Mouse (Mus musculus): ENCODE measurements around the gene AI464131.

AI464131 gene

DNA sequence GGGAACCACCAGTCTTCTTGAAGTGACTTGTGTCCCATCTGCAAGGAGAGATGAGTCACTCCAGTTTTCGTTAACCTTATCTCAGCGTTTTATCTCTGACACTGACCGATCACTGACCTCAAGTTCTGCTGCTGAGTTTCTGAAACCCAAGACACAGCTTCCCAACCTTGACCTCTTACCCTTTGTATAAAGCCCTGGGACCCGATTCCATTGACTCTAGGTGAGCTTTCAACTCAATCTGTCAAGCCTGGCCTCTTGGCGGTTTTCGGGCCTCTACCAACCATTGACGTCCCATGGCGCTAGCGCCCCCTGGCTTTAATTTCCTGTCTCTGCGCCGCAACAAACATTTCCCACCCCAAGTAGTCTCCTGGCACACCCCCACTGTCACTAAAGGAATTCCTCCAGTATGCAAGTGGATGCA lies 2.3 kb upstream of the AI464131 start:
- DNase-seq (ENCODE audit: extremely low read depth, low read depth), result no peak

DNA sequence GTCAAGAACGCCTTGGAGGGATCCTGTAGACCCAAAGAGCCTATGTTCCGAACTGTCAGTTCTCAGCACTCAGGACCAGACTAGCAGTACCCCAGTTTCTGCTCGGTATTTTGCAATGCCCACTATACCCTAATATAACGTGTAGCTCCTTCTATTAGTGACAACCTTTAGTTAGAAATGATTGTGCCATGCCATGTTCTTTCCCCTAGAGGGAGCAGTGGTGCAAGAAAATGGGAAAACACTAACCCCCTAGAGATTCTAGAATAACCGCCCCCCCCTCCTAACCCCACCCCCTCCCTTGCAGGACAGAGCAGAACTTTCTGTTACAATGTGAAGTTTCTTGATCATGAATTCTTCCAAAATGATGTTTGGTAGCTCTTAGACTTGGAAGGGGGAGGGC lies 1.4 kb upstream of the AI464131 start:
- DNase-seq (ENCODE audit: extremely low read depth, low read depth), result no peak

DNA sequence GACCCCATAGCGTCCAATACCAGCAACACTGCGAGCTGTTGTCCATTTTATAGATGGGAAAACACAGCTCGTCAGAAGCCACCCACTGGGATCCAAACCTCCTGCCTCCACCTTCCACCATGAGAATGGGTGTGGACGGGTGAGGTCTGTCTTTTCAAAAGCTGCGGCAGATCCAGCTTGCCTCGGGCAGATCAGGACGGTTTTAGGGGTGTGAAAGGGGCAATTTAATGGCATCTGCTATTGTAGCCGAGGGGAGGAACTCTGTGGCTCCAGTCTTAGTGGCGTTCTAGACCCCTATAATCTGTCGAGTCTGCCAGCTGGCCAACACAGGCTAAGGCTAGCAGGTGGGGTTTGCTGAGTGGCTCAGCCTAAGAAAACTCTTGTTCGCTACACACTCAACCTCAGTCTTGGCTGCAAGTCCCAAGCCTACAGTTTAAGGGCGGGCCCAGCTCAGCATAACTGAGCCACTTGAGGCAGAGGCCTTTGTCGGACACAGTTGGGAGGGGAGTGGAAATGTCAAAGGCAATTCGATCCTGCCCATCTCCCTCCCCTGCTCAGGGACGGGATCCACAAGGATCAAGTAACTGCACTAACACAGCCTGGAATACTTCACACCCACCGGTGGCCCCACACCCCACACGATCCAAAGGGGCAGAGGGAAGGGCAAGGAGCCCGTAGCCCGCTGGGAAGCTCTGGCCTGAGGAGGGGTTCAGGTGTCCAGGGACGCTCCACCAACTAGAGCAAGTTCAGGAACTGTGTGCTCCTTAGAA lies 520 bp downstream of the AI464131 start:
- no peak for DNase-seq (ENCODE audit: extremely low read depth, low read depth)

DNA sequence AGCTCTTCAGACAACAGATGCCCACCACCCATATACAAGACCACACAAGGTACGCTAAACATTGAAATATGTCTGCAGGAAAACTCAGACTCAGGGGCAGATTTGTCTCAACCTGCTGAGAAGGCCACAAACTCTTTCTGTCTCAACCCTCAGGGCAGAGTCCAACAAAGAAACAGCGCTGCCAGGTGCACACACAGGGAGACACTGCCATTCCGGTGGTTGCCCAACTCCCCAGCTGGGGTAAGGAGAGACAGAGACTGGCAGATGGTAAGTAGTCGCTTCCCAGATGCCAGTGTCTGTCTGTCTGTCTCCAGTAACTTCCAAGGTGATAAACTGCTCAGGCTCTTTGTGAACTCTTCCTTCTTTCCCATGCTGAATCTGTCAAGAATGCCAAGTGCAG lies 2.1 kb downstream of the AI464131 start:
- no peak for DNase-seq (ENCODE audit: extremely low read depth, low read depth)

DNA sequence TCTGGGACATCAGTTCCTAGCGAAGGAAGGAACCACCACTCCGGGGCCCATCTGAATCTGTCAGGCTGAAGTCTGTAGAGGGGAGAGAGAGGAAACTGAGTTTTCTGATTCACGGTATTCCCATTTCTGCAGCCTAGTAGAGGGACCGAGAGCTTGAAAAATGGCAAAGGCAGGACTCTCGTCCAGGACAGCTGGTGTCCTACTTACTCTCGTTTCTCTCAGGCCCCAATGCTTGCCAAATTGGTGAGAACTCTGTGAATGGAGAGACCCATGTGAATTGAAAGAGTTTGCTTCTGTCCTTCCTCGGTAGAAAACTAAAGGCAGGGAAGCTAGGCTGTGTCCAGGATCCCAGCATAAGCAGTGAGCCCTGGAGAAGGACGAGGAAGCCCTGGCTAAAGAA lies 3.3 kb downstream of the AI464131 start:
- DNase-seq (ENCODE audit: extremely low read depth, low read depth), result no peak

DNA sequence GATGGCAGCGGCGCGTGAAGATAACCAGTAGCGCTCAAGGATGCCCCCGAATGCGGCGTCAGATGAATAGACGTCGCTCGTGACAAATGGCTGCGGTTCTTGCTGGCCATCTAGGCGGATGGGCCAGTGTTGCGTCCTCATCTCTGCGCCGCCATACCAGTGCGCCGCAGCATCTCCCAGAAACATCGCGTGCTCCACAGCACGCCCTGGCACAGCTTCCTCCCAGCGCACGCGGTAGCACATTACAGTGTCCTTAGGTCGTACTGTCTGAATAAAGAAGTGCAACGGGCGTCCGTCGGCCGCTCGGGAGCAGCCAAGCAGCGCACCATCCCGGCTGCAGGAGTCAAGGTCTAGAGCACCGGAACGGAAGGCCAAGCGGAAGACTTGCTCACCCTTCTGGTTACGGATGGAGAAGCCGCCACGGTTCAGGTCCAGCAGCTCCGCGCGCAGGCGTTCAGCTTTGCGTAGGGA lies 3.9 kb downstream of the AI464131 start:
- no peak for DNase-seq (ENCODE audit: extremely low read depth, low read depth)

DNA sequence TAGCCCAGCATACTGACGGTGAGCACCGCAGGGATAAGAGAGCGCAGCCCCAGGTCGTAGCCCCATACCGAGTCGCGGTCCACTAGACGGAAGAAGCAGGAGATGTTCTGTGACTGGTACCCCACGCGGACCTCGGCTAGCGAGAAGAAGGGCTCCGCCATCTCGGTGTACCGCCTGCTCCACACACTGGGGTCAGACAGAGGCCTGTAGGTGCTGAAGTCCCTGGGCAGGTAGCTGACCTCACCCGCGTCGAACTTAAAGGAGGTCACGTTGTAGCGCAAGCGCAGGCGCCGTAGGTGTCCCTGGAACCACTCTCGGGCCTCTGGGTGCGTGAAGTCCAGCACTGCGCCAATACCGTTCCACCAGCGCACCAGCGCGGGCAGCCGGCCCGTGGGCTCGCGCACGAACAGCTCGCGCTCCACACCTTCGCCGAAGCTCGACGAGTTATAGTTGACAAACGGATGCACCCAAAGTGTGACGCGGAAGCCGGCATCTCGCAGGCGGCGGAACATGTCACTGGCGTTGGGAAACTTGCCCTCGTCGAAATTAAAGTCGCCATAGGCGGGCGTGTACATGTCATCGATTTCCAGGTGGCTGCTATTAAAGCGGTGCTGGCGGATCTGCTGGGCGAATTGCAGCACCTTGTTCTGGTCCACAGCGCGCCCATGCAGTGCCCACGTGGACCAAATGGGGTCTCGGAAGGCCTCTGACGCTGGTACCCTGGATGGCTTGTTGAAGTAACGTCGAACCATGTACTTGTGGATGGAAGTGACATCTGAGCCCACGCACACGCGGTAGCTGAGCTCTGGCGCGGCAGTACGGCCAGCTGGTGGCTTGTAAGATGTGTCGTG lies 4.7 kb downstream of the AI464131 start:
- DNase-seq (ENCODE audit: extremely low read depth, low read depth), result no peak

DNA sequence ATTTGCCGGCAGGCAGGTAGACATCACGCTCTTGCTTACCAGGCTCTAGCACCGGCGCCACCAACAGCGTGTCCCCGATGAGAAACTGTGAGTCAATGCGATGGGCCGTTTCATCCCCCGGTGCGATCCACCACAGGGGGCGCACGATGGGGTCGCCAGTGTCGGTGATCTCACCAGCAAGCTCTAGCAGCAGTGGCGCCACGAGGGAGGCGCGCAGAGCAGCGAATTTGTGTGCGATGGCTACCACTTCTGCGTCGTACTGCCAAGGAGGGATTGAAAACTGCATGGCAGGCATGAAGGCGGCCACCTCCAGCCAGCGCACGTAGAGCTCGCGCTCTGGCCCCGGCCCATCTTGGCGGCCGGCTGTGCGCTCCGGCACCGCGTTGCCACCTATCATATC lies 5.3 kb downstream of the AI464131 start:
- no peak for DNase-seq (ENCODE audit: extremely low read depth, low read depth)

DNA sequence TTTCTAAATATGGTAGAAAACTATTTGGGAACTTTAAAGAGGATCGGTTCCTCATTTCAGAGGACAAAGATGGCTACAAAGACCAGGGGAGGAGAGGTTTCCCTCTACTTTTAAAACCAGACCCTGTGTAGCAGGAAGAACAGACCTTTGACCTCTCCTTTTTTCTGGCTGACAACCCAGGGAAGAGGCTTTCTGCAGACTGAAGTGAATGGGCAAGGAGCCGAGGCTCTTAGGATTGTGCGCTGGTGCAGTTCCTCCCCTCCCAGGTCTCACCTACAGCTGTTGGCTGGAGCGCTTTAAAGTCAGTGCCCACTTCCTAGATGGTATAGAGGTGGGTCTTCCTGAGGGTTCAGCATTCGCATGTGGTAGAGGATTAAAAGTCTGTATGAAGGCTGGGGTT lies 5.8 kb downstream of the AI464131 start:
- no peak for DNase-seq (ENCODE audit: extremely low read depth, low read depth)

DNA sequence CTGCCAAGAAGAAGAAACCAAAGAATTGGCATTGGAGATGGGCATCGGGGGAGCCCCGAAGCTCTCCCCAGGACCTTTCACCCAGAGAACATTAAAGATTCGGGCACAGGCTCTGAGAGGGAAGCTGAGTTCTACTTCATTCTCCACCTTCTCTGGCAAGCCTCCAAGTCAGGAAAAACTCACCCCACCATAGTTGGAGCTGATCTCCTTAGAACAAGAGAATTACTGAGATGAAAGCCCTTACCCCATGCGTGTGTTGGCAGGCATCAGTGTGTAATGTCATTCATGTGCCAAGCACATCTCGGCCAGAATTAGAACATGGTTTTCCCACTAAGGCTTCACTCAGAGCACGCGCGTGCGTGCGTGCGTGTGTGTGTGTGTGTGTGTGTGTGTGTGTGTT lies 7.0 kb downstream of the AI464131 start:
- DNase-seq (ENCODE audit: extremely low read depth, low read depth), result no peak

DNA sequence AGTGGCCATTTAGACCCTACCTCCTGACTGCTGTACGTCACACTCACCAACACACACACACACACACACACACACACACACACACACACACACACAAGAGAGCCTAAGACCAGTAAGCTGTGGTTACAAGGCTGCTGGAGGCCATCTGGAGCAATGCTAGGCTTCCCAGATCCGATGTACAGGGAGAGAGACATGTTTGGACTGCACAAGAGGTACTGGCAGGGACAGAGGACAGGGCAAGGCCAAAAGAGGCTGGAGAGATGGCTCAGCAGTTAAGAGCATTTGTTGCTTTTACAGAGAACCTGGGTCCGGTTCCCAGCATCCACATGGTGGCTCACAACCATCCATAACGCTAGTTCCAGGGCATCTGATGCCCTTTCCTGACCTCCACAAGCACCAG lies 7.8 kb downstream of the AI464131 start:
- DNase-seq (ENCODE audit: extremely low read depth, low read depth), result no peak

DNA sequence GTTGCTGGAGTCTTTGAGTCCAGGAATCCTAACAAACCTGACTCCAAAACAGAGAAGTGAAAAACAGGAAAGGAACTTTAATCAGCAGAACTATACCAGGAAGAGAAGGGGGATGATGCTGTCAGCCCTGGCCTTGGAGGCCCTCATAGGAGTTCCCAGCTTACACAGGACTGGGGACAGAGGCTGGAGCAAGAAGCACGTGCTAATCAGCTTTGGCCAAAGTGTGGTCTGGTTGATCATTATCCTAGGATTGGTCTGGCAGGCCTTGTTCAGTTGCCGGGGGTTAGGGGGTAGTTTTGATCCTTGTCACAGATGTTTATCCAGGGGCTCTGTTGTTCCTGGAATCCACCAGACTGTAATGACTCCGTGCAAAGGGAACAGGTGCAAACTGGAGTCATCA lies 8.5 kb downstream of the AI464131 start:
- no peak for DNase-seq (ENCODE audit: extremely low read depth, low read depth)

DNA sequence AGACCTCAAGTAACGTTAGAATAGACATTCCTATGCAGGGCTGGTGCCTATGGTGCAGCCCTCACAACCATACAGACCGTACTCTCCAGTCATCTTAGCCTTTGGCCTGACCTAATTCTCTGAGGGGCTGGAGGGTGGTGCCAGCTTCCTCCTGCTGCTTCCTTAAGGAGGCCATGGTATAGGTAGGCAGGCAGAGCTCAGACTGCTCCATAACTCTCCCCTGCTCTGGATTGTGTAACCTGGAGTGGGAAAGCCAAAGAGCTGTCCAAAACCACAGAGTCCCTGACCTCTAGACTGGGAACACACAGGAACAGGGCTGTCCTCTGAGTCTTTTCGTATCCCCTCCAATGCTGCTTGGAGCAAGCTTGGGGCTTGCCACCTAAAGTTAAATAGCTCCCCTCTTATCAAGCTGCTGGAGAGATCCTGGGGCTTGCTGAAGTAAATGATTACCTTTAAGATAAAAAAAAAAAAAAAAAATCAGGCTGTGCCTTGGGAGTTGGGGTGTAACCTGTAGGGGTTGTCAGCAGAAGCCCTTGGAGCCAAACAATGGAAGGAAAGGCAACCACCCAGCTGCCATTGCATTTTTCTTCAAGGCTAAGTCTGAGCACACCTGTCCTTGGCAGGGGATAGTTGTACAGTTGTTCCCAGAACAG lies 9.3 kb downstream of the AI464131 start:
- DNase-seq (ENCODE audit: extremely low read depth, low read depth), result no peak

DNA sequence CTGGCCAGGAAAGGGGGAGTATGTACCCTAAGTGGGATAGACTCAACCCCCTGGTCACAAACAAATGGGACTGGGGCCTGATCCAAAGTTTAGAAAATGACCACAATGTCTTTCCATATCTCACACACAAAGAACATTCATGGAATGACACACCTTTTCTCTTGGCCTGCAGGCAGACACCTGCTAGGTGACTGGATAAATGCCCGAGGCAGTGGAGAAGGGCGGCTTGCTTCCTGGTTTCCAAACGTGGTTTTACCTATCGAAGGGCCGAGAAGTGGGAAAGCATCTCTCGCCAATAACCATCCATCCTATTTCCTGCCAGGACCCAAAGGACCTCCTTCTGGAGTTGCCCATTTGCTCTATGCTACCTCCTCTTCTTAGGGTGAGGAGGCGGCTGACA lies 9.9 kb downstream of the AI464131 start:
- DNase-seq (ENCODE audit: extremely low read depth, low read depth), result no peak

DNA sequence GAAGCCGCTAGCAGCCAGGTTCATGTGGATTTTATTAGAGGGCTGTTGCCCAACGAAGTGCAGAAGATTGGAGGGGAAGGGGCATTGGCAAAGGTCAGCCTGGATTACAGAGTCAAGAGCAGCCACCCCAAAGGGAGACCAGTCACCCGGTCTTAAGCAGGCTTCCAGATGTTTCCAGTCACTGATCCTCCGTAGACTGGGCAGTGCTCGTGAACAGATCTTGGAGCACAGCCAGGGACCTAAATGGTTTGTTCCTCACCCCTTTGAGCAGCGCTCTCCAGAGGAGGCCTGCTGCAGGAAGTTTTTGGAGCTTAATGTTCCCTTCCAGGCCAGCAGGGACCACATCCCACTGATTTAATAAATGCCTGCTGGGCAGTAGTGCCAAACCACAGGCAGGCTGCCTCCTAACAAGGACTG lies 21.3 kb downstream of the AI464131 start:
- no peak for DNase-seq (ENCODE audit: extremely low read depth, low read depth)

DNA sequence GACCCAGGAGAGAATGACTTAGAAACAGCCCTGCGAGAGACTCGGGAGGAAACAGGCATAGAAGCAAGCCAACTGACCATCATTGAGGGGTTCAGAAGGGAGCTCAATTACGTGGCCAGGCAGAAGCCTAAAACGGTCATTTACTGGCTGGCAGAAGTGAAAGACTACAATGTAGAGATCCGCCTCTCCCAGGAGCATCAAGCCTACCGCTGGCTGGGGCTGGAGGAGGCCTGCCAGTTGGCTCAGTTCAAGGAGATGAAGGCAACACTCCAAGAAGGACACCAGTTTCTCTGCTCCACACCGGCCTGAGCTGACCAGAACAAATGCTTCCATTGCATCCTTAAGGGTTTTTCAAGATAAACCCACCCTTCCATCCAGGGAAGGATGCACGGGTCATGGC lies 22.6 kb downstream of the AI464131 start:
- no peak for DNase-seq (ENCODE audit: extremely low read depth, low read depth)

DNA sequence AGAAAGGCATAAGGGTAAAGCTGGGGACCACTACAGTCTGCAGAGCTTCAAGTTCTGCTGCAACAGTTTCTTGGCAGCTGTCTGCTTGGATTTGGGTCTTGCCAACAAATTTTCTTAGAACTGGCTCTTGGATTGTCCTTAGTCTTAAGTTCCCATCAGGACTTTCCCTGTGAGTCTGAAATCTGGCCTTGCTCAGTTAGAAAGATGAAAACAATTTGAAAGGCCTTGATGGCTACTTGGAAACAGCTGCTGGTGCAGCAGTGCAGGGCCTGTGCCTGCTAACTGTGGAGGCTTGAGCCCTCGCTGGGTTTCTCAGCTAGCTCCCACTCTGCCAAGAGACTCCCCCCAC lies 23.4 kb downstream of the AI464131 start:
- no peak for DNase-seq (ENCODE audit: extremely low read depth, low read depth)

DNA sequence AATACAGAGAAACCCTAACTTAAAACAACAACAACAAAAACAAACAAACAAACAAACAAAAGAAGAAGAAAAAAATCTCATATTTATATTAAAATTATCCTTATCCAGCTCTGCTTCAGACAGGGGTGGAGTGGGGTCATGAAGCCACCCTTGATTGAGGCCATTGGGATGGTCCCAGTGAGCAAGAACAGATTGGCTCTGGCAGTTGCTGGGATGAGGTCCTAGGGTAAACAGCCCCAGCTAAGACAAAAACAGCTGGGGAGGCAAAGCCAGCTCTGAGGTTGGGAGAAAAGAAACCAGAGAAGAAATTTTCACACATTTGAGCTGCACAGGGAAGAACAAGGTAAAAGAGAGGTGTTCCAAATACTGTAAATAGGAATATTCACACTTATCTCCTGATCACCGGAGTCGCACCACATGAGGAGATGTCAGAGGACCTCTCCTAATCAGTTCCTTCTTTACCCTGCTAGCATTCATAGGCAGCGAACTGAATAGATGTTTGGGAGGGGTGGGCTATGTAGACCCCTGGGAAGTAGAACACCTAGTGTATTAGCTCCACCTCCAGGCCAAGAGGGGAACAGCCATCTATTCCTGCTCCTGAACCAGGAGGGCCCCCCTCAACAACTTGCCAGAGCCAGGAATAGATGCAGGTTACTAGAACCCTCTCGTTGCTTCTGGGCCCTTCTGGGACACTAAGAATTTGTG lies 24.0 kb downstream of the AI464131 start:
- no peak for DNase-seq (ENCODE audit: extremely low read depth, low read depth)

DNA sequence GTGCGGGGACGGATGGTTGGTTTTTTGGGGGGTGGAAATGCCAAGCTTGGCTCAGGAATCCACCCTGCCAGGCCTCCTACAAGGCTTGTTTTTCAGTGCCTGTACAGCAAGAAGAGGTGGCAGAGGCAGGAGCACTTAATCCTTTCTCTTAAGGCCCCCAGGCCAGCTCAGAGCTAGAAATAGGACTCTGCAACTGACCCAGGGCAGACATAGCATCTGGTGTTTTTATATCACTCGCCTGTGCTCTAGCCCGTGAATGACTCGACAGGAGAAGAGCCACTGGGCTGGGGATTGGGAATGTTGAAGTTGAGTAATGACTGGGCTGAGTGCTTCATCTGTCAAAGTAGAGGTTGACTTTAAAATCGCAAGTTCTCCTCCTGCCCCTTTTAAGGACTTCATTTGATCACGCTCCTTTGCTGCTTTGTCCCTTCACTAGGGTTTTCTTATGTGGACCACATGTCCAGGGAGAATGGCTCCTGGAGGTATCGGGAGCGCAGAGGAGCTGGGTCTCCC lies 25.2 kb downstream of the AI464131 start:
- DNase-seq (ENCODE audit: extremely low read depth, low read depth), result no peak

DNA sequence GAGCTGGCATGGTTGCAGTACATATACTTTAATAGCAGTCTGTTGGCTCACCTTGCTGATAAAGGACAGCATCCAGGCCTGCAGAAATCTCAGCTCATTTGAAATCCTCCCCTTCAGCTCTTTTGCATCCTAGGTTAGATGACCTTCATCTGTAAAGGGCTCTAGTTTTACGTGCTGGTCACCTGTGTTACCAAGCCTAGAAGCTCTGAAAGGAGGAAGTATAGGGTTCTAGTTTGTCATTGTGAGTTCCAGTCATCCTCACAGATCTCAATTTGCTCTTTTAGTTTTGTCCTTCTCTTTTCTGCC lies 31.5 kb downstream of the AI464131 start:
- DNase-seq (ENCODE audit: extremely low read depth, low read depth), result no peak

DNA sequence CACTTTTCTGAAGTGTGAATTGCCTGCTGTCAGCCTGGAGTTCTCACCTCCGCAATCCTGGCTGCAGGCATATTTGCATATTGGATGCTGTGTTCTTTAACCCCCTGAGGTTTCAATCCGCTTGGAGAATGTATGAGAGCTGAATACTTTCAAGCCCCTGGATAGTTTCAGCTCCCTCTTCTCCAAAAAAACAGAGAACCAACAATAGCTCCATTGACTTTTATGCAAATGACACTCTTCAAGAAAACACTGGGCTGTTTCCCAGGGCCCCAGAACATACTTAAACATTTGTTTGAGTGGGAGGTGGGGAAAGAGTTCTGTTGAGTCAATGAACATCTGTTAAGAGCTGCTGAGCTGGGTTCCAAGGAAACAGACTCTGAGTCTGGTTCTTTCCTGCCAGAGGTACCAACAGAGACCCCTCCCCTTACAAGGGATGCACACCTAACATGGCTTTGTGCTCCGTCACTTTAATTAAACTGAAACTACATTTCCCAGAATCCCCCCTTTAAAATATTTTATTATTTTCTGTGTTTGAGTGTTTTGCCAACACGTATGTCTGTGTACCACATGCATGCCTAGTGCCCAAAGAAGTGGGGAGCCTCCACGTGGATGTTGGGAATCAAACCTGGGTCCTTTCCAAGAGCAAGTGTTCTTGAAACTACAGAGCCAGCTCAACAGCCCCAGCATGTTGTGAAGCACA lies 32.0 kb downstream of the AI464131 start:
- DNase-seq (ENCODE audit: extremely low read depth, low read depth), result no peak

All from MEL-GATA-1-ER (cell line).